Mouse (Mus musculus) testis, adult 2 months (tissue): ENCODE data around the gene Tmcc3.

Source experiments
- CTCF ChIP-seq: fragments of 200-500 bp; IDR thresholded peaks from 2 replicates; pipeline ENCODE4 v1.5.1; 2012; ENCODE audit warnings: low read depth, mild to moderate bottlenecking, inconsistent platforms, low read length, moderate library complexity; ENCODE audit not compliant: control insufficient read depth, insufficient read depth, insufficient replicate concordance
- POLR2A ChIP-seq: fragments of 200-500 bp; IDR thresholded peaks from 2 replicates; pipeline ENCODE4 v1.6.1; 2012; ENCODE audit warnings: low read depth, mild to moderate bottlenecking, inconsistent platforms, low read length, moderate library complexity; ENCODE audit not compliant: control insufficient read depth

DNA sequence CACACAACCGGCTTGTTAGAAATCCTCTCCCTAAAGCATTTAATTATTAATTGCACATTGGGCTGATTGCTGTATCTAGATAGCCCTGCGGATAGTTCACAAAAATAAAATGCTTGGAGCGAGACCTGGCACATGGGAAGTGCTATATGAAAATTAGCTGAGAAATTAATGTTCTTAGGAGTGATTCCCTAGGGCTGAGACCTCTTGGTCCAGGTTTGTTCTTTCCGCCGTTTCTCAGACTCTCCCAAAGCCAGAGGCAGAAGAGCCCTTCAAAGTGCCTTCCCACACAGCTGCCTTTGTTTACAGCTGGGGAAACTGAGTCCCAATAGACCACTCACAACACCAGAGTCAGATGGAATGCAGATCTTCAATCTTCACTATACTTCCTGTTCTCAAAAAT is 310.5 kb downstream of the Tmcc3 start:
- no peak for TF ChIP-seq POLR2A
- no peak for TF ChIP-seq CTCF
